Mouse (Mus musculus) kidney, embryonic 16.5 days (tissue): ENCODE measurements around the gene Wee1. TPM values are rescaled to one million over a fixed set of nuclear protein-coding genes. Genes with fewer than 3 reads are reported as not detected.
A peak's percentile ranks its signal among the peaks of the same experiment; 100 is the strongest.

Experiments
- ATAC-seq: fragments of 200-750 bp; cut with Nextera tagmentation; 2 replicates; pipeline ENCODE4 v1.8.0; 2017; ENCODE audit warnings: moderate TSS enrichment; ENCODE audit not compliant: low FRiP score, low TSS enrichment
- H3K27ac ChIP-seq: fragments of 300-500 bp; sonication (generic); 2 replicates; pipeline ENCODE4 v1.5.1; 2014; ENCODE audit warnings: low read length
- H3K27me3 ChIP-seq: fragments of 300-500 bp; sonication (generic); 2 replicates; pipeline ENCODE4 v1.6.1; 2014; ENCODE audit warnings: low read length, control low read depth, mixed read lengths; ENCODE audit not compliant: insufficient read depth
- H3K36me3 ChIP-seq: fragments of 300-500 bp; sonication (generic); 2 replicates; pipeline ENCODE4 v1.6.1; 2014; ENCODE audit warnings: low read length, control low read depth, mixed read lengths; ENCODE audit not compliant: insufficient read depth
- H3K4me1 ChIP-seq: fragments of 300-500 bp; sonication (generic); 2 replicates; pipeline ENCODE4 v1.6.1; 2014; ENCODE audit warnings: low read length, control low read depth, mixed read lengths; ENCODE audit not compliant: insufficient read depth
- H3K4me2 ChIP-seq: fragments of 300-500 bp; sonication (generic); replicated peaks from 2 replicates; pipeline ENCODE4 v1.6.1; 2014; ENCODE audit warnings: low read depth, low read length
- H3K4me3 ChIP-seq: fragments of 300-500 bp; sonication (generic); 2 replicates; pipeline ENCODE4 v1.5.1; 2014; ENCODE audit warnings: mild to moderate bottlenecking, low read length
- H3K9ac ChIP-seq: fragments of 300-500 bp; sonication (generic); replicated peaks from 2 replicates; pipeline ENCODE4 v1.6.1; 2014; ENCODE audit warnings: low read length
- H3K9me3 ChIP-seq: fragments of 300-500 bp; sonication (generic); 2 replicates; pipeline ENCODE4 v1.6.1; 2016; ENCODE audit warnings: low read length, control low read depth
- WGBS: fragments of 180-500 bp; shearing (Covaris S2); extraction: QIAGEN DNeasy Blood & Tissue Kit; methylation state at CpG from one replicate; pipeline ENCODE4 v1.1.7; 2014; 5-methylcytosine and 5-hydroxymethylcytosine counted together
- polyA plus RNA-seq: library from polyadenylated mRNA; unstranded; fragments of >200 nt; fragmentation: Nextera tagmentation; extraction: Ambion mirVana; gene quantifications from 2 replicates; pipeline ENCODE4 v1.2.1, GENCODE M21; 2015

Gene Wee1
- 20.6 TPM in 2 replicates for polyA plus RNA-seq

GRCm38 (mm10) chr7:110121516-110122288 is at the start of gene Wee1:
TSS of gene Wee1 (plus strand) at chr7:110122046.
- Histone ChIP-seq H3K4me2 (peak within 1 kb of the TSS; percentile 74), H3K36me3 (peaks cover 3% of the 10 kb centered on the region; the same call in 1 of the 2 replicates), H3K27ac (peak within 1 kb of the TSS; percentile 94), H3K4me1 (peaks cover 22% of the 10 kb centered on the region), H3K9me3 (no peaks in the 10 kb centered on the region), H3K27me3 (no peaks in the 10 kb centered on the region), H3K4me3 (peak within 1 kb of the TSS; percentile 84), H3K9ac (peak within 1 kb of the TSS; percentile 81)
- under 1% methylated on average over 81 of the region's 81 CpGs for WGBS
- peak; percentile 99 for ATAC-seq

GRCm38 (mm10) chr7:110078168-110078567 is 43.7 kb upstream of the Wee1 start:
- Histone ChIP-seq H3K27me3 (no peaks in the 10 kb centered on the region), H3K9ac (no peak overlapping the region), H3K4me3 (no peak overlapping the region), H3K36me3 (peaks cover 64% of the 10 kb centered on the region), H3K27ac (no peak overlapping the region), H3K4me2 (no peak overlapping the region), H3K9me3 (no peaks in the 10 kb centered on the region), H3K4me1 (no peaks in the 10 kb centered on the region)
- 94% methylated on average over 5 of the region's 5 CpGs for WGBS
- no peak for ATAC-seq

- H3K36me3 ChIP-seq: peaks cover 65% of the 10 kb centered on the region
- H3K9me3 ChIP-seq: no peaks in the 10 kb centered on the region
- no peak overlapping the region for H3K27ac ChIP-seq
- H3K4me2 ChIP-seq: no peak overlapping the region
- no peak overlapping the region for H3K4me3 ChIP-seq
- ATAC-seq: 0 out of 2 replicates have a peak, but pooled peaks have one; percentile 58
- WGBS: 69% methylated on average over 13 of the region's 13 CpGs
- 0 out of 2 replicates have a peak, but pooled peaks cover 3% of the 10 kb centered on the region for H3K4me1 ChIP-seq
- H3K9ac ChIP-seq: no peak overlapping the region
- H3K27me3 ChIP-seq: no peaks in the 10 kb centered on the region
Measured at GRCm38 (mm10) chr7:110083386-110084165, 38.3 kb upstream of the Wee1 start.

GRCm38 (mm10) chr7:110085217-110085616 is 36.6 kb upstream of the Wee1 start:
- no peak overlapping the region for H3K4me2 ChIP-seq
- H3K9me3 ChIP-seq: no peaks in the 10 kb centered on the region
- no peak for ATAC-seq
- H3K9ac ChIP-seq: no peak overlapping the region
- 0 out of 2 replicates have a peak, but pooled peaks cover 3% of the 10 kb centered on the region for H3K4me1 ChIP-seq
- no peak overlapping the region for H3K4me3 ChIP-seq
- H3K27me3 ChIP-seq: no peaks in the 10 kb centered on the region
- H3K36me3 ChIP-seq: peaks cover 60% of the 10 kb centered on the region
- no peak overlapping the region for H3K27ac ChIP-seq

GRCm38 (mm10) chr7:110087914-110088313 is 33.9 kb upstream of the Wee1 start:
- Histone ChIP-seq H3K27me3 (no peaks in the 10 kb centered on the region), H3K36me3 (peaks cover 66% of the 10 kb centered on the region), H3K27ac (peak overlapping the region; percentile 73), H3K4me2 (no peak overlapping the region), H3K4me3 (no peak overlapping the region), H3K9me3 (no peaks in the 10 kb centered on the region), H3K4me1 (0 out of 2 replicates have a peak, but pooled peaks cover 3% of the 10 kb centered on the region), H3K9ac (no peak overlapping the region)
- WGBS: 66% methylated on average over 4 of the region's 4 CpGs
- ATAC-seq: peak; percentile 67; the same call in 1 of the 2 replicates

- H3K36me3 ChIP-seq: peaks cover 56% of the 10 kb centered on the region
- H3K4me2 ChIP-seq: no peak overlapping the region
- 0 out of 2 replicates have a peak, but pooled peaks cover 3% of the 10 kb centered on the region for H3K4me1 ChIP-seq
- ATAC-seq: no peak
- H3K9ac ChIP-seq: no peak overlapping the region
- H3K4me3 ChIP-seq: no peak overlapping the region
- H3K9me3 ChIP-seq: no peaks in the 10 kb centered on the region
- no peak overlapping the region for H3K27ac ChIP-seq
- no peaks in the 10 kb centered on the region for H3K27me3 ChIP-seq
- 80% methylated on average over 7 of the region's 7 CpGs for WGBS
Measured at GRCm38 (mm10) chr7:110091670-110092069, 30.2 kb upstream of the Wee1 start.

GRCm38 (mm10) chr7:110096332-110096731 is 25.5 kb upstream of the Wee1 start:
- Histone ChIP-seq H3K4me3 (no peak overlapping the region), H3K4me1 (peaks cover 10% of the 10 kb centered on the region), H3K4me2 (no peak overlapping the region), H3K27me3 (no peaks in the 10 kb centered on the region), H3K9ac (no peak overlapping the region), H3K36me3 (peaks cover 32% of the 10 kb centered on the region), H3K9me3 (no peaks in the 10 kb centered on the region), H3K27ac (no peak overlapping the region)
- no peak for ATAC-seq
- WGBS: 76% methylated on average over 4 of the region's 4 CpGs

GRCm38 (mm10) chr7:110097106-110097793 is 24.6 kb upstream of the Wee1 start:
- H3K27ac ChIP-seq: peak overlapping the region; percentile 69
- H3K9ac ChIP-seq: no peak overlapping the region
- no peaks in the 10 kb centered on the region for H3K27me3 ChIP-seq
- H3K36me3 ChIP-seq: peaks cover 23% of the 10 kb centered on the region
- no peak overlapping the region for H3K4me3 ChIP-seq
- WGBS: 36% methylated on average over 7 of the region's 7 CpGs
- peaks cover 10% of the 10 kb centered on the region for H3K4me1 ChIP-seq
- peak; percentile 86 for ATAC-seq
- no peaks in the 10 kb centered on the region for H3K9me3 ChIP-seq
- no peak overlapping the region for H3K4me2 ChIP-seq

- no peak for ATAC-seq
Measured at GRCm38 (mm10) chr7:110100854-110101253, 21.0 kb upstream of the Wee1 start.

More at GRCm38 (mm10) chr7:110100854-110101253, 21.0 kb upstream of the Wee1 start:
- H3K9me3 ChIP-seq: no peaks in the 10 kb centered on the region
- no peak overlapping the region for H3K9ac ChIP-seq
- H3K4me1 ChIP-seq: peaks cover 10% of the 10 kb centered on the region
- H3K4me3 ChIP-seq: no peak overlapping the region
- 50% methylated on average over 6 of the region's 6 CpGs for WGBS
- H3K4me2 ChIP-seq: no peak overlapping the region; the same call in 1 of the 2 replicates
- no peaks in the 10 kb centered on the region for H3K27me3 ChIP-seq
- H3K36me3 ChIP-seq: peaks cover 5% of the 10 kb centered on the region; the same call in 1 of the 2 replicates
- H3K27ac ChIP-seq: peak overlapping the region; percentile 60
